Mouse (Mus musculus) testis, adult 2 months (tissue): ENCODE data around the gene Mllt3. TPM values are rescaled to one million over a fixed set of nuclear protein-coding genes. Genes with fewer than 3 reads are reported as not detected.
A peak's percentile ranks its signal among the peaks of the same experiment; 100 is the strongest.
"Not testable (repeated sequence)": the region's sequence is repeated elsewhere in the genome, so short reads cannot be mapped to it uniquely, and the experiment has no call there.

Source experiments
- H3K27ac ChIP-seq: fragments of 200-500 bp; 2 replicates; pipeline ENCODE4 v1.5.1; 2012; ENCODE audit warnings: low read depth, low read length; ENCODE audit not compliant: control insufficient read depth, insufficient read depth
- H3K27me3 ChIP-seq: fragments of 200-500 bp; 2 replicates; pipeline ENCODE4 v1.6.1; 2012; ENCODE audit warnings: mild to moderate bottlenecking, low read length, moderate library complexity; ENCODE audit not compliant: control insufficient read depth, insufficient read depth
- H3K36me3 ChIP-seq: fragments of 200-500 bp; 2 replicates; pipeline ENCODE4 v1.6.1; 2012; ENCODE audit warnings: mild to moderate bottlenecking, low read length; ENCODE audit not compliant: control insufficient read depth, insufficient read depth
- H3K4me1 ChIP-seq: fragments of 200-500 bp; 2 replicates; pipeline ENCODE4 v1.6.1; 2012; ENCODE audit warnings: low read length; ENCODE audit not compliant: control insufficient read depth, insufficient read depth
- H3K4me3 ChIP-seq: fragments of 200-500 bp; 2 replicates; pipeline ENCODE4 v1.5.1; 2012; ENCODE audit warnings: low read depth, mild to moderate bottlenecking, low read length, moderate library complexity, mixed read lengths; ENCODE audit not compliant: control insufficient read depth
- CTCF ChIP-seq: fragments of 200-500 bp; IDR thresholded peaks from 2 replicates; pipeline ENCODE4 v1.5.1; 2012; ENCODE audit warnings: low read depth, mild to moderate bottlenecking, inconsistent platforms, low read length, moderate library complexity; ENCODE audit not compliant: control insufficient read depth, insufficient read depth, insufficient replicate concordance
- POLR2A ChIP-seq: fragments of 200-500 bp; IDR thresholded peaks from 2 replicates; pipeline ENCODE4 v1.6.1; 2012; ENCODE audit warnings: low read depth, mild to moderate bottlenecking, inconsistent platforms, low read length, moderate library complexity; ENCODE audit not compliant: control insufficient read depth
- polyA plus RNA-seq: library from polyadenylated mRNA; depleted of rRNA; stranded (reverse); fragments of >200 nt; gene quantifications from 2 replicates; pipeline ENCODE4 v1.2.3, GENCODE M21; 2012

Mllt3 gene
- polyA plus RNA-seq, 1 experiment, result 8.4 TPM

DNA sequence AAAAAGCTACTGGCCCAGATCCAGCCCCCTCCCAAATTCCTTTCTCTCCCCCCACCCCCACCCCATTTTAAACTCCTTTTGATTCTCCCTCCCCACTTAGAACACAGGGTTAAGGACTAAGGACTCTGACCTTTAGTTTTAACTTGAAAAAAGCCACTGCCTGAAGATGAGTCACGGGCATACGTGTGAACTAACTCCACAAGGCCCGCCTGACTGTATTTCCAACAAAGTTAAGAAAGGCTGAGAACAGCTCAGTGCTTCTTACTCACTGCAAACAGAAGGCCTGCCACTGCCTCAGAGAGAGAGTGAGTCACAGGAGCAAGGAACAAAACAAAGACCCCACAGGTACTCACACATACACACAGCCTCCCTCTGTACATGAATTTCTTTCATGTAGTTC lies 48.6 kb downstream of the Mllt3 start:
- Histone ChIP-seq H3K27me3 (no peaks in the 10 kb centered on the region), H3K4me3 (no peak overlapping the region), H3K4me1 (0 out of 2 replicates have a peak, but pooled peaks cover 3% of the 10 kb centered on the region), H3K27ac (peak overlapping the region; percentile 70), H3K36me3 (no peaks in the 10 kb centered on the region)
- TF ChIP-seq CTCF (no peak), POLR2A (no peak)

DNA sequence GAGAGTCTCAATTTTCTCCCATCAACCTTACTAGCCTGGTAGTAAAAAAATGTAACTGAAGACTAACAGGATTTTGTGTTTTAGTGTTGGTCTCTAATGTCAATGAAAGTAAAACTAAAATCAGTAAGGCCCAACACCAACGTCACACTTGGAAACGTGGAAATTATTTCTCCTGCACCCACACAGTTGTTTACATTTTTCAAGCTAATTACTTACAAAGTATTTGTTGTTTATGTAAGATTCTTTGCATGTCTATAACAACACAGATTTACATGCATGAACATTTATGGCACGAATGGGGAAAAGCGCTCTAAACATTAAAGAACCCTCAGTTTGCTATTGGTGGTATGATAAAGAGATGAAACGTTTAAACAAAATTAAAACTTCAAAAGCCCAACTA lies 49.1 kb downstream of the Mllt3 start:
- TF ChIP-seq POLR2A, result no peak
- no peak for TF ChIP-seq CTCF
- H3K36me3 ChIP-seq, result no peaks in the 10 kb centered on the region
- no peaks in the 10 kb centered on the region for H3K27me3 ChIP-seq
- no peak overlapping the region for H3K4me3 ChIP-seq
- no peak overlapping the region for H3K27ac ChIP-seq
- H3K4me1 ChIP-seq, result 0 out of 2 replicates have a peak, but pooled peaks cover 3% of the 10 kb centered on the region

GRCm38 (mm10) chr4:87982578-87982977 lies 50.6 kb downstream of the Mllt3 start:
- TF ChIP-seq CTCF (no peak), POLR2A (no peak)
- no peak overlapping the region for H3K27ac ChIP-seq
- H3K4me3 ChIP-seq, result peak overlapping the region; percentile 47; the same call in 1 of the 2 replicates
- H3K36me3 ChIP-seq, result no peaks in the 10 kb centered on the region
- H3K27me3 ChIP-seq, result no peaks in the 10 kb centered on the region
- 0 out of 2 replicates have a peak, but pooled peaks cover 3% of the 10 kb centered on the region for H3K4me1 ChIP-seq

DNA sequence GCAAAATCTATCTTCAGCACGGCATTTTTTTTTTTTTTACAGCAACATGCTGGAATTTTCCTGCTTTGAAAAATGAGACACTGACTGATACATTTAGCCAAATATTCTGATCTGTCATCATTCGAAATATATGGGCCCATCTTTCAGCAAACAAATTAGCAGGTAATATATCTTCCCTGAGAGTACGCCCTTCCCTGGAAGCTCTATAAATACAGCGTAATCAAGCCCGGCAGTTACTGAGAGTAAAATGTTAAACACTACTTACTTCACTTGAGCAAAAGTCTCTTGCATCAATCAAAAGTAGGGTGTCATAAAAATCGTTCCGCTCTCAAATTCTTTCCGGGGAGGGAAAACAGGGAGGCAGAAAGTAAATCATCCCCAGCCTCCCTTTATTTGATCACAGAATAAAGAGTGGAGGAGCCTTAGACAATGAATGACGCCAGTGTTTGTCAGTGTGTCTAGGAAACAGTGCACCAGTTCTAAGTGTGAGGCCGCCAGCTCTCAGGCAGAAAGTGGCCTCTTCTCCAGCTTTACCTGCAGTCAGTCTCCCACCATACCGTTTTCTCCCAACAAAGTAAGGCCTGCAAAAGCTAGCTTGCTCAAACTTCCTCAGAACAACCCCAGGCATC lies 55.2 kb downstream of the Mllt3 start:
- TF ChIP-seq POLR2A, result no peak
- no peak for TF ChIP-seq CTCF
- Histone ChIP-seq H3K4me1 (no peaks in the 10 kb centered on the region), H3K36me3 (no peaks in the 10 kb centered on the region), H3K27me3 (no peaks in the 10 kb centered on the region), H3K4me3 (no peak overlapping the region), H3K27ac (no peak overlapping the region)

- no peaks in the 10 kb centered on the region for H3K27me3 ChIP-seq
- TF ChIP-seq CTCF (no peak), POLR2A (no peak)
These were observed 67.3 kb downstream of the Mllt3 start for GRCm38 (mm10) chr4:87965836-87966235.

DNA sequence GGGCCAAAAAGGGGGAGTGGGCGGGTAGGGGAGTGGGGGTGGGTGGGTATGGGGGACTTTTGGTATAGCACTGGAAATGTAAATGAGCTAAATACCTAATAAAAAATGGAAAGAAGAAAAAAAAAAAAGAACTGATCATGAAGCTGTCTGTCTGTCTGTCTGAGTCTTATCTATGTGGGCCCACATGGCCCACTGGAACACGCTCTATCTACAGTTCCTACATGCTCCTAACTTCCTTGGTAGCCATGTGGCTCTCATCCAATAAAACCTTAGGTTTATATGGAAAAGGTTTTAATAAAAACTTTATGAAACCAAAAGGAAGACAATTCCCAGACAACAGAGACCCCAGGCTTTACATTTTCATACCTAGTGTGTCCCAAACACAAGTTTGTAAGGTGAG lies 68.3 kb downstream of the Mllt3 start:
- not testable (repeated sequence) for H3K4me1 ChIP-seq, H3K4me3 ChIP-seq, H3K27me3 ChIP-seq, H3K27ac ChIP-seq, H3K36me3 ChIP-seq

More at GRCm38 (mm10) chr4:87965836-87966235, 67.3 kb downstream of the Mllt3 start:
- no peaks in the 10 kb centered on the region for H3K4me1 ChIP-seq
- no peak overlapping the region for H3K27ac ChIP-seq
- no peak overlapping the region for H3K4me3 ChIP-seq
- H3K36me3 ChIP-seq, result no peaks in the 10 kb centered on the region

DNA sequence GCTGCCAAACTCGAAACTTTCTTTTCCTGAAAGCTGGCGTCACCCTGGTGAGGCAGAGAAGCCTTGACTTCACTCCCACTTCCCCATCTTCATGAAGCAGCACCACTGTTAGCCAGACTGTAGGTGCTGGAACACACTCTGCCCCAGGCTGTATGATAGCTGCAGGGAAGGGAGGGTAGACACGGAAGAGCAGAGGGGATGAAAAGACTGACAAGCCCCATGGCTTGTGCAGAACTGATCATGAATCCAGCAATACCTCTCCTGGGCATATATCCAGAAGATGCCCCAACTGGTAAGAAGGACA lies 69.4 kb downstream of the Mllt3 start:
- no peak overlapping the region for H3K4me3 ChIP-seq
- no peaks in the 10 kb centered on the region for H3K36me3 ChIP-seq
- no peak overlapping the region for H3K27ac ChIP-seq
- H3K4me1 ChIP-seq, result no peaks in the 10 kb centered on the region
- H3K27me3 ChIP-seq, result no peaks in the 10 kb centered on the region
- TF ChIP-seq POLR2A, result no peak
- TF ChIP-seq CTCF, result no peak

DNA sequence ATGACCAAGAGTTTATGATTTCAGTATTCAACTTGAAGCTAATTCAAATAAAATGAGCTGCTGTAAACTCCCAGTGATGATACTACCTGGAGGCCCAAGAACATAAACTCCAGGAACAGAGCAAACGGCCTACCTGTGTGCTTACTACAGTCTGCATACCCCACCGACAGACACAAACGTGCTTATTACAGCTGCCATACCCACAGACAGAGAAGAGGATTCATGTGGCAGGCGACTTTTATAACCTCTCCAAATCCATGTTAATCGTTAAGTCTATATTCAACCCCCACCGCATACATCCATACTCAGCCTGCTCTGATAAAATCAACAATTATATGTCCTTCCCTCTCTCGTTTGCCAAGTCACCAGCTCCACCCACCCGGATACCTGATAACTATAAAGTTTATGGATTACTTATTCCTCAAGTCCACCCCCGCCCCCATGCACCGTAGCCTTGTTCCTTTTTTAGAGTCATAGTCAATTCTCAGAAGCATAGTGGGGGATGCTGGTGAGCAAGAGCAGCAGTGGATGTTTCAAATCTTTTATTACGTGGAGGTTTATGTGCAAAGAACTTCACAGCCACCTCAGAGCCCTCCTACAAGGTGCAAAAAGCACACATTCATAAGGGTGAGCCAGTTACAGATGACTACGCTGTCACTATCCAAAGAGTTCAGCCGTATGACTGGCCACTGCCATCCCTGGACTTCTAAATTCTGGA lies 70.0 kb downstream of the Mllt3 start:
- H3K4me1 ChIP-seq, result no peaks in the 10 kb centered on the region
- TF ChIP-seq CTCF, result no peak
- TF ChIP-seq POLR2A, result no peak
- H3K27ac ChIP-seq, result no peak overlapping the region
- no peak overlapping the region for H3K4me3 ChIP-seq
- no peaks in the 10 kb centered on the region for H3K36me3 ChIP-seq
- no peaks in the 10 kb centered on the region for H3K27me3 ChIP-seq
